Mouse (Mus musculus): ENCODE data around the gene Hhatl. TPM values are rescaled to one million over a fixed set of nuclear protein-coding genes. Genes with fewer than 3 reads are reported as not detected.

Gene Hhatl
- polyA plus RNA-seq, 1 experiment from 2014 or later: 0.31 TPM

DNA sequence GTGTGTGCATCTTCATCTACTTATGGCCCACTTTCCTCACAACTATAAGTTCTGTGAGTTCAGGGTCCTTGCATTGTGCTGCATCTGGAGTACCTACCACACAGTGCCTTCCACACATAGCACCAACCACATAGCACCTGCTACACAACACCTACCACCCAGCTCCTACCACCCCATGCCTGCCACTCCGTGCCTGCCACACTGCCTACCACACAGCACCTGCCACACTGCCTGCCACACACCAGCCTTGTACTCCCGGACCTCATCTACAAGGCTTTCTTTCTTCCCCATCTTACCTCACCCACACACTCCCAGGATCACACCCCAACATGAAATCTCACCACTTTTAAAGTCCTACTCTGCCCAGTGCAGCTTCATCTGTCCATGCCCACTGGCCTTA lies 5.9 kb downstream of the Hhatl start:
- H3K4me3 ChIP-seq (ENCODE audit: low read depth, low read length): no peak overlapping the region
- H3K27ac ChIP-seq (ENCODE audit: low read length): no peak overlapping the region
- no peak for ATAC-seq (ENCODE audit: low read depth)
- H3K9ac ChIP-seq (ENCODE audit: low read depth, low read length): no peak overlapping the region
- no peaks in the 10 kb centered on the region for H3K36me3 ChIP-seq (ENCODE audit: control insufficient read depth, insufficient read depth)
- no peaks in the 10 kb centered on the region for H3K27me3 ChIP-seq (ENCODE audit: control insufficient read depth, insufficient read depth, low read depth, low read length)
- no peaks in the 10 kb centered on the region for H3K4me1 ChIP-seq (ENCODE audit: control insufficient read depth, low read depth, low read length)
- no peak overlapping the region for H3K4me2 ChIP-seq (ENCODE audit: low read depth, low read length)
- H3K9me3 ChIP-seq (replicated peaks; ENCODE audit: control insufficient read depth, low read length): no peaks in the 10 kb centered on the region
- 49% methylated on average over 2 of the region's 2 CpGs for WGBS (ENCODE audit: insufficient replicate concordance)

DNA sequence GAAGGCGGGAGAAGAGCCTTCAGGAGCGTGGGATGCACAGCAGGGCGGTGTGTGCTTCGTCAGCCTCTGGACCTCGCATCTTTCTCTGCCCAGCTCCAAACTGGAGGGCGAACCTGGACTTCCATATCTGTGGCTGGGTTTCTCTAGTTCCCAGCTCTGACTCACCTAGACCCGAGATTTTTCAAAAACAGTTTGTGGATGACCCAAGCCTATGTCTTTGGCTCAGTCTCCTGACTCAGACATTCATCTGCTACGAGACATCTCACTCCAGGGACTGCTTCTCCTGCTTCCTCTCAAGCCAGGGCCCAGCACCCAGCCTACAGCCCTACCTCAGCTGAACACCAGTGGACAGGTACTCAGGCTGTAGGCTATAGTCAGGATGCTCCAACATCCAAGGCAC lies 7.0 kb downstream of the Hhatl start:
- H3K4me2 ChIP-seq (ENCODE audit: low read depth, low read length): no peak overlapping the region
- H3K4me1 ChIP-seq (ENCODE audit: control insufficient read depth, low read depth, low read length): no peaks in the 10 kb centered on the region
- no peaks in the 10 kb centered on the region for H3K27me3 ChIP-seq (ENCODE audit: control insufficient read depth, insufficient read depth, low read depth, low read length)
- WGBS (ENCODE audit: insufficient replicate concordance): 63% methylated on average over 8 of the region's 8 CpGs
- H3K9me3 ChIP-seq (replicated peaks; ENCODE audit: control insufficient read depth, low read length): no peaks in the 10 kb centered on the region
- H3K9ac ChIP-seq (ENCODE audit: low read depth, low read length): no peak overlapping the region
- no peak overlapping the region for H3K27ac ChIP-seq (ENCODE audit: low read length)
- H3K36me3 ChIP-seq (ENCODE audit: control insufficient read depth, insufficient read depth): no peaks in the 10 kb centered on the region
- no peak for ATAC-seq (ENCODE audit: low read depth)
- H3K4me3 ChIP-seq (ENCODE audit: low read depth, low read length): no peak overlapping the region

DNA sequence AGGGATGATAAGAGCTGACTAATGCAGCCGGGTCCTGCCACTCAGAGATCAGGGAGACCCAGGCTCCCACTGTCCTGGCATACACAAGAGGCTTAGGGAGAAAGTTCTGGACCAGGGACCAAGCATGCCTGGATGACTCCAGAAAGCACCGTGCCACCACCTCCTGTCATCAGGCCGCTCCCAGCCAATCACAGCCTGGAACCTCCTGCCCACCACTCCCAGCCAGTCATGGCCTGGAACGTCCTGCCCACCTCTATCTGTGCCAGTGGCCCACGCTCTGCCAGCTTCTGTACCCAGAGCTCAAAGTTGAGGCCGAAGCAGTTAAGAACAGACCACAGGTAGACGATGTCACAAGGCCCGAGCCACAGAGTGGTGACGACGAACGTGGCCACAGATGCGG lies 7.5 kb downstream of the Hhatl start:
- 68% methylated on average over 12 of the region's 12 CpGs for WGBS (ENCODE audit: insufficient replicate concordance)
- H3K4me3 ChIP-seq (ENCODE audit: low read depth, low read length): no peak overlapping the region
- no peak for ATAC-seq (ENCODE audit: low read depth)
- H3K27me3 ChIP-seq (ENCODE audit: control insufficient read depth, insufficient read depth, low read depth, low read length): no peaks in the 10 kb centered on the region
- no peaks in the 10 kb centered on the region for H3K36me3 ChIP-seq (ENCODE audit: control insufficient read depth, insufficient read depth)
- no peak overlapping the region for H3K9ac ChIP-seq (ENCODE audit: low read depth, low read length)
- H3K9me3 ChIP-seq (replicated peaks; ENCODE audit: control insufficient read depth, low read length): no peaks in the 10 kb centered on the region
- no peak overlapping the region for H3K27ac ChIP-seq (ENCODE audit: low read length)
- no peak overlapping the region for H3K4me2 ChIP-seq (ENCODE audit: low read depth, low read length)
- no peaks in the 10 kb centered on the region for H3K4me1 ChIP-seq (ENCODE audit: control insufficient read depth, low read depth, low read length)

DNA sequence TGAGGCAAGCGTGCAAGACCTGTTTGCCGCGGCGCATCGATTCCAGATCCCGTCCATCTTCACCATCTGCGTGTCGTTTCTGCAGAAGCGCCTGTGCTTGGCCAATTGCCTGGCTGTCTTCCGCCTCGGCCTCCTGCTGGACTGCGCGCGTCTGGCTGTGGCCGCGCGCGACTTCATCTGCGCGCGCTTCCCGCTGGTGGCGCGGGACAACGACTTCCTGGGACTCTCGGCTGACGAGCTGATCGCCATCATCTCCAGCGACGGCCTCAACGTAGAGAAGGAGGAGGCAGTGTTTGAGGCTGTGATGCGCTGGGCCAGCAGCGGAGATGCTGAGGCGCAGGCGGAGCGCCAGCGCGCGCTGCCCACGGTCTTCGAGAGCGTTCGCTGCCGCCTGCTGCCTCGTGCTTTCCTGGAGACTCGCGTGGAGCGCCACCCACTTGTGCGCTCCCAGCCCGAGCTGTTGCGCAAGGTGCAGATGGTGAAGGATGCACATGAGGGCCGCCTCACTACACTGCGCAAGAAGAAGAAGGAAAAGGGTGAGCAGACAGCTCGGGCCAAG lies 14.2 kb downstream of the Hhatl start:
- ATAC-seq (ENCODE audit: low read depth): no peak
- H3K4me2 ChIP-seq (ENCODE audit: low read depth, low read length): no peak overlapping the region
- no peaks in the 10 kb centered on the region for H3K36me3 ChIP-seq (ENCODE audit: control insufficient read depth, insufficient read depth)
- H3K27me3 ChIP-seq (ENCODE audit: control insufficient read depth, insufficient read depth, low read depth, low read length): peaks cover 27% of the 10 kb centered on the region
- H3K9ac ChIP-seq (ENCODE audit: low read depth, low read length): no peak overlapping the region
- H3K9me3 ChIP-seq (replicated peaks; ENCODE audit: control insufficient read depth, low read length): no peaks in the 10 kb centered on the region
- 11% methylated on average over 54 of the region's 54 CpGs for WGBS (ENCODE audit: insufficient replicate concordance)
- H3K4me3 ChIP-seq (ENCODE audit: low read depth, low read length): no peak overlapping the region
- H3K27ac ChIP-seq (ENCODE audit: low read length): no peak overlapping the region
- no peaks in the 10 kb centered on the region for H3K4me1 ChIP-seq (ENCODE audit: control insufficient read depth, low read depth, low read length)

DNA sequence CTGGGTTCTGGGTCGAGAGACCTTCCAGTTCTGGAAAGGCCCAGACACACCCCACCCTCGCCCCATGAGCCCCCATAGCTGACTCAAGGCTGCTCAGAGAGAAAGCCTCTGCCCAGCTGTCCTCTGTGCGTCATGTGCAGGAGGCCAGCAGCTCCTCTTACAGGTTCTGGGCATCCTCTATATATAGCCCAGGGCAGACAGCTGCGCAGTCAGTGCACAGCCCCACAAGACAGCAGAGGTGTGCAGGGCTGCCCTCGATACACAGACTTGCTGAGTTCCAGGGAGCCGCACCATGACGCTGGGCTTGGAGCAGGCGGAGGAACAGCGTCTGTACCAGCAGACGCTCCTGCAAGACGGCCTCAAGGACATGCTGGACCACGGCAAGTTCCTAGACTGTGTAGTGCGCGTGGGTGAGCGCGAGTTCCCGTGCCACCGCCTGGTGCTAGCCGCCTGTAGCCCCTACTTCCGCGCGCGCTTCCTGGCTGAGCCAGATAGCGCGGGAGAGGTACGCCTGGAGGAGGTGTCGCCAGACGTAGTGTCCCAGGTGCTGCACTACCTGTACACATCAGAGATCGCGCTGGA lies 14.7 kb downstream of the Hhatl start, which contains the start of gene Klhl40:
TSS of gene Klhl40 (plus strand) at position 124 of the 582 bp plus-strand sequence.
- Histone ChIP-seq H3K4me2 (ENCODE audit: low read depth, low read length) (no peak within 1 kb of the TSS), H3K4me1 (ENCODE audit: control insufficient read depth, low read depth, low read length) (no peaks in the 10 kb centered on the region), H3K4me3 (ENCODE audit: low read depth, low read length) (no peak within 1 kb of the TSS), H3K27me3 (ENCODE audit: control insufficient read depth, insufficient read depth, low read depth, low read length) (peaks cover 27% of the 10 kb centered on the region), H3K9me3 (replicated peaks; ENCODE audit: control insufficient read depth, low read length) (no peaks in the 10 kb centered on the region), H3K27ac (ENCODE audit: low read length) (no peak within 1 kb of the TSS), H3K36me3 (ENCODE audit: control insufficient read depth, insufficient read depth) (no peaks in the 10 kb centered on the region), H3K9ac (ENCODE audit: low read depth, low read length) (no peak within 1 kb of the TSS)
- no peak for ATAC-seq (ENCODE audit: low read depth)
- WGBS (ENCODE audit: insufficient replicate concordance): 14% methylated on average over 30 of the region's 30 CpGs

DNA sequence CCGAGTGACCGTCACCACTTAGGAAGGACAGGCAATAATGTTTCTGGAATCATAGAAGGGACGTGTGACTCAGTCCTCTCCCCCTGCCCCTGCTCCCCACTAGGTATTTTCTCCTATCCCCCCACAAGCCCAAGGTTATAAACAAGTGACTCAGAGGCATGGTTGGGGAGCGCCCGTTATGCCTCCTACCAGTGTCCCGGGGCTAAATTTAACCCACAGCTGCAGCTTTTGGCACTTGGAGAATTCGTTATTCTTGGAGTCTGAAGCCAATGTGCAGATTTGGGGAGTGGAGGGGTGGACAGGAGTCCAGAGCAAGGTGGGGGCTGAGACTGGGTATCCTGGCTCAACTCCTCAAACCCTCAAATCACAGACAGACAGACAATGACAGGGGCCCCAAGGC lies 15.8 kb downstream of the Hhatl start:
- Histone ChIP-seq H3K4me2 (ENCODE audit: low read depth, low read length) (no peak overlapping the region), H3K9me3 (replicated peaks; ENCODE audit: control insufficient read depth, low read length) (no peaks in the 10 kb centered on the region), H3K4me1 (ENCODE audit: control insufficient read depth, low read depth, low read length) (no peaks in the 10 kb centered on the region), H3K36me3 (ENCODE audit: control insufficient read depth, insufficient read depth) (no peaks in the 10 kb centered on the region), H3K4me3 (ENCODE audit: low read depth, low read length) (no peak overlapping the region), H3K27ac (ENCODE audit: low read length) (no peak overlapping the region), H3K27me3 (ENCODE audit: control insufficient read depth, insufficient read depth, low read depth, low read length) (peaks cover 27% of the 10 kb centered on the region), H3K9ac (ENCODE audit: low read depth, low read length) (no peak overlapping the region)
- 61% methylated on average over 7 of the region's 7 CpGs for WGBS (ENCODE audit: insufficient replicate concordance)
- no peak for ATAC-seq (ENCODE audit: low read depth)

DNA sequence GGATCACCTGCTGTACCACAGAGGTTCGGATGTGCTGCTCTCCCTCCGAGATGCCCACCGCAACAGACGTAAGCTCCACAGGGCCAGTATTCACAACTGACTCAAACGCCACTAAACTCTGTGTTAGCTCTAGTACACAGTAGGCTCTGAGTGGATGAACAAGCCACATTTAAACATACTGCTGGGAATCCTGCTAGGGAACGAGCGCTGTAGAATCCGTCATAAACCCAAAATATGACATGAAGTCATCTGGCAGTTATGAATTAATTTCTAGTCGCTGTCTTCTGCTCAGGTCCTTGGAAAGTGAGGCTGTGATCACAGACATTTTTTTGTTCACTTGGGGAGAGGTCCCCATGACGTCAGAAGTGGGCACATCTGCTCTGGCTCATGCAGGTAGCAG lies 16.4 kb downstream of the Hhatl start:
- Histone ChIP-seq H3K4me2 (ENCODE audit: low read depth, low read length) (no peak overlapping the region), H3K36me3 (ENCODE audit: control insufficient read depth, insufficient read depth) (no peaks in the 10 kb centered on the region), H3K9me3 (replicated peaks; ENCODE audit: control insufficient read depth, low read length) (no peaks in the 10 kb centered on the region), H3K4me3 (ENCODE audit: low read depth, low read length) (no peak overlapping the region), H3K27ac (ENCODE audit: low read length) (no peak overlapping the region), H3K9ac (ENCODE audit: low read depth, low read length) (no peak overlapping the region), H3K4me1 (ENCODE audit: control insufficient read depth, low read depth, low read length) (no peaks in the 10 kb centered on the region), H3K27me3 (ENCODE audit: control insufficient read depth, insufficient read depth, low read depth, low read length) (peaks cover 27% of the 10 kb centered on the region)
- no peak for ATAC-seq (ENCODE audit: low read depth)
- WGBS (ENCODE audit: insufficient replicate concordance): 66% methylated on average over 10 of the region's 10 CpGs

DNA sequence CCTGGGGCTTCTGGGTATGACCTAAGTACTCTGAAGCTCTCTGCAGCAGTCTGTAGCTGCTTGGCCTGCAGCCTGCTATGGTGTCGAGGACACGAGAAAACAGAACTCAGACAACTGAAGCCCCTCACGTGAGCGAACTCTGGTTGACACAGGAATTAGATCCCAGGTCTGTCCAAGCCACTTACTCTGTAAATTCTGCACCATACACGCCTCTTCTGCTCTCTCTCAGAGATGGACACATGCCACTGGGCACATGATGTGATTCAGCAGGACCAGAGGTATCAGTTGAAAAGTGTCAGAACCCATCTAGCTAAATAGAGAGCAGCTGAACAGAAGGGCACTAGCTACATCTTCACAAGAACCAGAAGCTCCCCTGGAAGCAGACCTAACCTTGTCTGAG lies 19.9 kb downstream of the Hhatl start:
- H3K27ac ChIP-seq (ENCODE audit: low read length): no peak overlapping the region
- no peak for ATAC-seq (ENCODE audit: low read depth)
- WGBS (ENCODE audit: insufficient replicate concordance): 41% methylated on average over 5 of the region's 5 CpGs
- H3K36me3 ChIP-seq (ENCODE audit: control insufficient read depth, insufficient read depth): no peaks in the 10 kb centered on the region
- no peaks in the 10 kb centered on the region for H3K4me1 ChIP-seq (ENCODE audit: control insufficient read depth, low read depth, low read length)
- H3K9ac ChIP-seq (ENCODE audit: low read depth, low read length): no peak overlapping the region
- no peak overlapping the region for H3K4me3 ChIP-seq (ENCODE audit: low read depth, low read length)
- peaks cover 8% of the 10 kb centered on the region for H3K27me3 ChIP-seq (ENCODE audit: control insufficient read depth, insufficient read depth, low read depth, low read length)
- H3K9me3 ChIP-seq (replicated peaks; ENCODE audit: control insufficient read depth, low read length): no peaks in the 10 kb centered on the region
- no peak overlapping the region for H3K4me2 ChIP-seq (ENCODE audit: low read depth, low read length)

DNA sequence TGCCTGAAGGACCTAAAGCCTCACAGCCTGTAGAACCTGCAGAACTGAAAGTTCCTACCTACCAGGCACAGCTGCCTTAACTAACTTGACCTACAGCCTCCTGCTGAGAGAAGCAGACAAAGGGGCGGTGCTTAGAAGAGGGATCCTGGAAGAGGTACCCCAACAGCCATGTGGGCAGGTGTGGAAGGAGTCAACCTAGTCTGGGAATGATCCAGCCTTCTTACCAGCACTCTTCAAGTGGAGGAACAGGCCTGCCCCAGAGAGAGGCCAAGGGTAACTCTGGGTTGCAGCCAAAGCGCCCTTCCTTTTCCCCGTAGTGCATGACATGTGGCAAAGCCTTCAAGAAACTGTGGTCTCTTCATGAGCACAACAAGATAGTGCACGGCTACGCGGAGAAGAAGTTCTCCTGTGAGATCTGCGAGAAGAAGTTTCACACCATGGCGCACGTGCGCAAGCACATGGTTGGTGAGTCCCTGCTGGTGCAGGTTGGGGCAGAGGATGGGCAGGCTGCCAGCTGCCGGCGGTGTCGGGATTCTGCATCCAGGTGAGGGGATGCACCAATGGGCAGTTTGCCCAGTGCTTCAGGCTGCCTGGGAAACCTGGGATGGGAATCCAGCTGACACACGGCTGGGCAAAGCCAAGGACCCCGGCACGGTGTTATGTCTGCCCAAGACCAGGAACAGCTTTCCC lies 27.0 kb downstream of the Hhatl start:
- Histone ChIP-seq H3K9ac (ENCODE audit: low read depth, low read length) (no peak overlapping the region), H3K4me3 (ENCODE audit: low read depth, low read length) (no peak overlapping the region), H3K9me3 (replicated peaks; ENCODE audit: control insufficient read depth, low read length) (no peaks in the 10 kb centered on the region), H3K27ac (ENCODE audit: low read length) (no peak overlapping the region), H3K36me3 (ENCODE audit: control insufficient read depth, insufficient read depth) (no peaks in the 10 kb centered on the region), H3K4me2 (ENCODE audit: low read depth, low read length) (no peak overlapping the region), H3K27me3 (ENCODE audit: control insufficient read depth, insufficient read depth, low read depth, low read length) (peaks cover 12% of the 10 kb centered on the region), H3K4me1 (ENCODE audit: control insufficient read depth, low read depth, low read length) (no peaks in the 10 kb centered on the region)
- no peak for ATAC-seq (ENCODE audit: low read depth)
- 76% methylated on average over 16 of the region's 16 CpGs for WGBS (ENCODE audit: insufficient replicate concordance)
